Mouse (Mus musculus) testis, adult 2 months (tissue): ENCODE results near the gene Hspb9.

Experiments
- CTCF ChIP-seq: fragments of 200-500 bp; IDR thresholded peaks from 2 replicates; pipeline ENCODE4 v1.5.1; 2012; ENCODE audit warnings: low read depth, mild to moderate bottlenecking, inconsistent platforms, low read length, moderate library complexity; ENCODE audit not compliant: control insufficient read depth, insufficient read depth, insufficient replicate concordance
- POLR2A ChIP-seq: fragments of 200-500 bp; IDR thresholded peaks from 2 replicates; pipeline ENCODE4 v1.6.1; 2012; ENCODE audit warnings: low read depth, mild to moderate bottlenecking, inconsistent platforms, low read length, moderate library complexity; ENCODE audit not compliant: control insufficient read depth

DNA sequence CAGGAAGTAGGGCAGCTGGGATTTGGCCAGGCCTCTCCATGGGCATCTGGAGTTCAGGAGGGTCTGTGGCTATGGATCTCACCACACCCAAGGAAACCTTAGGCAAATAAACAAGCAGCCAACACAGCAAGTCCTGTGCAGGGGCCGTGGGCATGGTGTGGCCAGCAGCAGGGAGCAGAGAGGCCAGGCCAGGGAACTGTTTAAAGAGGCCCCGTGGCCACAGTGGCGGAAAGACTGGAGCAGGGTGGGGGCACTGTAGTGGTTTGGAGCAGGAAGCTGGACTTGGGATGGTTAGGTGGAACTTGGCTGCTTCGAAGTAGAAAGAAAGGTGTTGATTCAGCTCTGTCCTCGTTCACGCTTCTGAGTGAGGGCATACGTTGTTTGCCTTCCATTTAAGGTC lies 26.4 kb upstream of the Hspb9 start:
- no peak for TF ChIP-seq POLR2A
- no peak for TF ChIP-seq CTCF
